Mouse (Mus musculus) lung, embryonic 14.5 days (tissue): ENCODE results near the gene Macc1. TPM values are rescaled to one million over a fixed set of nuclear protein-coding genes. Genes with fewer than 3 reads are reported as not detected.

Experiments
- ATAC-seq: fragments of 200-750 bp; cut with Nextera tagmentation; 2 replicates; pipeline ENCODE4 v1.8.0; 2017; ENCODE audit warnings: mild to moderate bottlenecking, moderate TSS enrichment, moderate library complexity; ENCODE audit not compliant: insufficient read depth
- DNase-seq: peaks from one replicate; pipeline ENCODE4 v3.0.0-alpha.2; 2015
- H3K27ac ChIP-seq: fragments of 300-500 bp; sonication (generic); 2 replicates; pipeline ENCODE4 v1.5.1; 2014; ENCODE audit warnings: low read depth, mild to moderate bottlenecking, moderate library complexity
- H3K27me3 ChIP-seq: fragments of 300-500 bp; sonication (generic); 2 replicates; pipeline ENCODE4 v1.6.1; 2014; ENCODE audit warnings: low read length, control low read depth; ENCODE audit not compliant: insufficient read depth
- H3K36me3 ChIP-seq: fragments of 300-500 bp; sonication (generic); 2 replicates; pipeline ENCODE4 v1.6.1; 2014; ENCODE audit warnings: control low read depth; ENCODE audit not compliant: insufficient read depth
- H3K4me1 ChIP-seq: fragments of 300-500 bp; sonication (generic); 2 replicates; pipeline ENCODE4 v1.6.1; 2014; ENCODE audit warnings: antibody characterized with exemption, control low read depth; ENCODE audit not compliant: insufficient read depth
- H3K4me2 ChIP-seq: fragments of 300-500 bp; sonication (generic); 2 replicates; pipeline ENCODE4 v1.6.1; 2014; ENCODE audit warnings: mild to moderate bottlenecking
- H3K4me3 ChIP-seq: fragments of 300-500 bp; sonication (generic); 2 replicates; pipeline ENCODE4 v1.5.1; 2014; ENCODE audit warnings: low read depth, low read length
- H3K9ac ChIP-seq: fragments of 300-500 bp; sonication (generic); 2 replicates; pipeline ENCODE4 v1.6.1; 2014
- H3K9me3 ChIP-seq: fragments of 300-500 bp; sonication (generic); 2 replicates; pipeline ENCODE4 v1.6.1; 2016; ENCODE audit warnings: low read depth, low read length, control low read depth
- CTCF ChIP-seq: IDR thresholded peaks from 2 replicates; pipeline ENCODE4 v1.5.1; 2016; ENCODE audit warnings: antibody characterized with exemption, low read depth
- WGBS: fragments of 180-500 bp; shearing (Covaris S2); extraction: QIAGEN DNeasy Blood & Tissue Kit; methylation state at CpG from one replicate; pipeline ENCODE4 v1.1.7; 2014; 5-methylcytosine and 5-hydroxymethylcytosine counted together
- polyA plus RNA-seq: library from polyadenylated mRNA; unstranded; fragments of >200 nt; fragmentation: Nextera tagmentation; extraction: Ambion mirVana; gene quantifications from 2 replicates; pipeline ENCODE4 v1.2.1, GENCODE M21; 2014

Gene Macc1
- polyA plus RNA-seq, 1 experiment from 2014 or later = 0.71 TPM

GRCm38 (mm10) chr12:119386243-119386642, 72.2 kb downstream of the Macc1 start:
- no peak overlapping the region for H3K4me2 ChIP-seq
- no peak for ATAC-seq
- H3K27me3 ChIP-seq = no peaks in the 10 kb centered on the region
- H3K27ac ChIP-seq = no peak overlapping the region
- no peak overlapping the region for H3K4me3 ChIP-seq
- no peaks in the 10 kb centered on the region for H3K9me3 ChIP-seq
- no peaks in the 10 kb centered on the region for H3K4me1 ChIP-seq
- no peak for DNase-seq
- no peaks in the 10 kb centered on the region for H3K36me3 ChIP-seq
- no peak overlapping the region for H3K9ac ChIP-seq
- TF ChIP-seq CTCF = no peak

GRCm38 (mm10) chr12:119386650-119387049, 72.6 kb downstream of the Macc1 start:
- ATAC-seq = no peak
- DNase-seq = no peak
- Histone ChIP-seq H3K27me3 (no peaks in the 10 kb centered on the region), H3K4me1 (no peaks in the 10 kb centered on the region), H3K9ac (no peak overlapping the region), H3K27ac (no peak overlapping the region), H3K36me3 (no peaks in the 10 kb centered on the region), H3K4me2 (no peak overlapping the region), H3K4me3 (no peak overlapping the region), H3K9me3 (no peaks in the 10 kb centered on the region)
- WGBS = 48% methylated on average over 2 of the region's 2 CpGs
- TF ChIP-seq CTCF = no peak

- DNase-seq = no peak
- H3K9me3 ChIP-seq = no peaks in the 10 kb centered on the region
- no peaks in the 10 kb centered on the region for H3K36me3 ChIP-seq
- TF ChIP-seq CTCF = no peak
- H3K27ac ChIP-seq = no peak overlapping the region
- no peak for ATAC-seq
- no peak overlapping the region for H3K4me2 ChIP-seq
- H3K4me3 ChIP-seq = no peak overlapping the region
- no peaks in the 10 kb centered on the region for H3K27me3 ChIP-seq
- H3K4me1 ChIP-seq = no peaks in the 10 kb centered on the region
- 71% methylated on average over 2 of the region's 2 CpGs for WGBS
- H3K9ac ChIP-seq = no peak overlapping the region
These were observed 73.9 kb downstream of the Macc1 start for GRCm38 (mm10) chr12:119387925-119388324.

GRCm38 (mm10) chr12:119390192-119390684, 76.2 kb downstream of the Macc1 start:
- no peaks in the 10 kb centered on the region for H3K36me3 ChIP-seq
- no peaks in the 10 kb centered on the region for H3K27me3 ChIP-seq
- ATAC-seq = peak; percentile 97
- H3K4me2 ChIP-seq = no peak overlapping the region
- 28% methylated on average over 3 of the region's 3 CpGs for WGBS
- peak; percentile 80 for DNase-seq
- no peak overlapping the region for H3K9ac ChIP-seq
- H3K4me1 ChIP-seq = no peaks in the 10 kb centered on the region
- no peak overlapping the region for H3K27ac ChIP-seq
- no peaks in the 10 kb centered on the region for H3K9me3 ChIP-seq
- no peak for TF ChIP-seq CTCF
- no peak overlapping the region for H3K4me3 ChIP-seq

- WGBS = 86% methylated on average over 2 of the region's 2 CpGs
- ATAC-seq (no peak), DNase-seq (no peak)
- Histone ChIP-seq H3K4me3 (no peak overlapping the region), H3K36me3 (no peaks in the 10 kb centered on the region), H3K4me1 (no peaks in the 10 kb centered on the region), H3K27me3 (no peaks in the 10 kb centered on the region), H3K4me2 (no peak overlapping the region), H3K9me3 (no peaks in the 10 kb centered on the region), H3K27ac (no peak overlapping the region), H3K9ac (no peak overlapping the region)
- TF ChIP-seq CTCF = no peak
These were observed 84.1 kb downstream of the Macc1 start for GRCm38 (mm10) chr12:119398046-119398659.

GRCm38 (mm10) chr12:119402273-119402672, 88.2 kb downstream of the Macc1 start:
- no peak overlapping the region for H3K4me3 ChIP-seq
- H3K9ac ChIP-seq = no peak overlapping the region
- no peaks in the 10 kb centered on the region for H3K9me3 ChIP-seq
- H3K4me2 ChIP-seq = no peak overlapping the region
- ATAC-seq (no peak), DNase-seq (no peak)
- no peak overlapping the region for H3K27ac ChIP-seq
- no peak for TF ChIP-seq CTCF
- no peaks in the 10 kb centered on the region for H3K27me3 ChIP-seq
- WGBS = 100% methylated on average over 1 of the region's 1 CpGs
- H3K36me3 ChIP-seq = no peaks in the 10 kb centered on the region
- no peaks in the 10 kb centered on the region for H3K4me1 ChIP-seq

GRCm38 (mm10) chr12:119402796-119403195, 88.7 kb downstream of the Macc1 start:
- no peaks in the 10 kb centered on the region for H3K27me3 ChIP-seq
- H3K27ac ChIP-seq = no peak overlapping the region
- no peak for TF ChIP-seq CTCF
- no peak overlapping the region for H3K4me3 ChIP-seq
- 65% methylated on average over 3 of the region's 3 CpGs for WGBS
- no peaks in the 10 kb centered on the region for H3K9me3 ChIP-seq
- H3K4me1 ChIP-seq = no peaks in the 10 kb centered on the region
- ATAC-seq = no peak
- no peak overlapping the region for H3K9ac ChIP-seq
- no peaks in the 10 kb centered on the region for H3K36me3 ChIP-seq
- H3K4me2 ChIP-seq = no peak overlapping the region
- no peak for DNase-seq

- Histone ChIP-seq H3K4me2 (no peak overlapping the region), H3K36me3 (no peaks in the 10 kb centered on the region), H3K27ac (no peak overlapping the region), H3K9ac (no peak overlapping the region), H3K4me1 (no peaks in the 10 kb centered on the region), H3K9me3 (no peaks in the 10 kb centered on the region), H3K27me3 (no peaks in the 10 kb centered on the region), H3K4me3 (no peak overlapping the region)
- TF ChIP-seq CTCF = no peak
- no peak for DNase-seq
- ATAC-seq = no peak
- 77% methylated on average over 1 of the region's 1 CpGs for WGBS
These were observed 90.7 kb downstream of the Macc1 start for GRCm38 (mm10) chr12:119404810-119405209.
